Mouse (Mus musculus) heart, adult 2 months (tissue): ENCODE results near the gene Fgfr3.

Experiments used
- CTCF ChIP-seq: fragments of 200-600 bp; IDR thresholded peaks from 2 replicates; pipeline ENCODE4 v1.8.1; 2022; ENCODE audit warnings: antibody characterized with exemption, mild to moderate bottlenecking, moderate library complexity
- EP300 ChIP-seq: fragments of 200-500 bp; IDR thresholded peaks from 2 replicates; pipeline ENCODE4 v1.6.1; 2011; ENCODE audit warnings: low read depth, low read length, control low read depth; ENCODE audit not compliant: insufficient read depth
- POLR2A ChIP-seq: fragments of 200-500 bp; IDR thresholded peaks from 2 replicates; pipeline ENCODE4 v1.6.1; 2011; ENCODE audit warnings: mild to moderate bottlenecking, low read depth, low read length, control low read depth; ENCODE audit not compliant: insufficient read depth

DNA sequence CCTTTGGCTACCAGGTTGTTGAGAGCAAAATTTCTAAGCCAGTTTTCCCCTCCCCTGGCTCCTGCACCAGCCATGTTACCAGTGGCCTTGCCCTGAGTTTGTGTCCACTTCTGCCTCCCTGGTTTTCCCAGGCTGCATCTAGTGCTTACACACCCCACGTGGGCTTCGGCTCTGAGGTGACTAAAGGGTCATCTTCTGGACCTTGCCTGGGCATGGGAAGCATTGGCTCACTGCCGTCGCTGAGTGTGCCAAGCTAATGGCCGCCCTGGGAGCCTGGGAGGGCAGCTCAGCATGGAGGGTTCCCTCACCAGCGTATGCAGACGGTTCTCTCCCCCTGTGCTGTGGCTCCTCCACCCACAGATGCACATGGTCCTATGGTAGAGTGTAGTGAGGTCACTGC, 7.4 kb downstream of the Fgfr3 start:
- TF ChIP-seq EP300: no peak
- no peak for TF ChIP-seq CTCF
- no peak for TF ChIP-seq POLR2A
